Mouse (Mus musculus): ENCODE measurements around the gene Polr3g. TPM values are rescaled to one million over a fixed set of nuclear protein-coding genes. Genes with fewer than 3 reads are reported as not detected.
"Not testable (repeated sequence)": the region's sequence is repeated elsewhere in the genome, so short reads cannot be mapped to it uniquely, and the experiment has no call there.

The Polr3g gene
- total RNA-seq, 2 experiments from 2014 or later, result 2.9 to 5.3 TPM

- TF ChIP-seq CTCF (IDR thresholded peaks at IDR 0.05), result no peak
- Histone ChIP-seq H3K27ac (no peak overlapping the region), H3K4me3 (no peak overlapping the region)
- DNase-seq (ENCODE audit: extremely low spot score in 1 of 2, low spot score in 2 of 2), result no peak
- intact Hi-C loops (cut with DNase I), result loop anchor here (5.0 kb wide), 1 partner anchor 118 kb away; no protein-coding TSS in a partner anchor
Measured at GRCm38 (mm10) chr13:81644047-81644565, 66.7 kb downstream of the Polr3g start.

DNA sequence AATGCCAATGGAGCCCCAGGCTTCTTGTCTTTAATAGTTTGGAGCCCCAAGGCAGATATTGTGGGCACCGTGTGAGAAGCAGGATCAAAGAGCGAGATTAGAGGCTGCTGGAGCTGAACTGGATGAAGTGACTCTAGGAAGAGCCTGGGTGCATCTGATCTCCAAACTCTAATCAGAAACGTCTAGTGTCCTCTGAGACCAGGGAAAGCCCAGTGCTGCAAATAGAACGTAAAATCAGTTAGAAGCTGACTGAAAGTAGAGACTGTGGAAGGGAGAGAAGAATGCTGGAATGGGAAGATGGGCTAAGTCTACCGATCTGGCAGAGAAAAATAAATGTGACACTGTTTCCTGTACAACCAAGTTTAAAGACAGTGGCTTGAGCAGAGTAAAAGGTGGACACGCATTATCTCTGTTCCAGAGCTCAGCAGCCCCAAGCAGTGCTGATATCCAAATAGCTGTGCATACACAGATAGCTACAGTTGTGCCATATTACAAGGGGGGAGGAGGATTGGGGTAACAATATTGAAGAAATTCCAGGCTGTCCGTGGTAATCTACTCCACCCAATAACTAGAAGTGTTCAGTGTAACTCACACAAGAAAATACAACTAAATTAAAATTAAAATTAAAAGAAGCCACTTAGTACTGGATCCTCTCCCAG, 68.2 kb downstream of the Polr3g start:
- no peak for DNase-seq (ENCODE audit: extremely low spot score in 1 of 2, low spot score in 2 of 2)
- no peak overlapping the region for H3K27ac ChIP-seq
- no peak overlapping the region for H3K4me3 ChIP-seq
- TF ChIP-seq CTCF (IDR thresholded peaks at IDR 0.05), result no peak
- intact Hi-C loops (cut with DNase I), result loop anchor here (5.0 kb wide), 1 partner anchor 120 kb away; no protein-coding TSS in a partner anchor

- TF ChIP-seq CTCF (IDR thresholded peaks at IDR 0.05), result peak; percentile 84
- Histone ChIP-seq H3K27ac (no peak overlapping the region), H3K4me3 (no peak overlapping the region)
- peak; percentile 44 to 58 for DNase-seq (ENCODE audit: extremely low spot score in 1 of 2, low spot score in 2 of 2)
- intact Hi-C loops (cut with DNase I), result loop anchor here (1.0 to 5.0 kb wide), 2 partner anchors 121 to 201 kb away; no protein-coding TSS in a partner anchor
Measured at GRCm38 (mm10) chr13:81641289-81642045, 69.3 kb downstream of the Polr3g start.

DNA sequence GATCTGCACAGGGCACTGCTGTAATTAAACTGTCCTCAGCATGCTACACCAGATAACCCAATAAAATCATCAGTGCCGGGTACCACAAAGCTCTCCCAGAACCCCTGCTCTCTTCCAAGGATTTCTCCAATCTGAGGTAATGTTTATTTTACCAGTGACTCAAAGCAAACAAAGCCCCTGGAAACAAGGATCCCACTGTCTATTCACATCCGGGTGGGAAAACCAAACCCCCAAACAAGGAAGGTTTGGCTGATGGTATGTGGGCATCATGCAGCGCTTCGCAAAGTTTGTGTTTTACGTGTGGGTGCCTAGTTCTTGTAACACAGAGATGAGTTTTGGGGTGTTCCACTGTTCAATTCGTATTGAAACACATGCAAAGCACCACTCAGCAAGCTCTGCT, 69.9 kb downstream of the Polr3g start:
- Histone ChIP-seq H3K4me3 (no peak overlapping the region), H3K27ac (no peak overlapping the region)
- no peak for TF ChIP-seq CTCF (IDR thresholded peaks at IDR 0.05)
- DNase-seq (ENCODE audit: extremely low spot score in 1 of 2, low spot score in 2 of 2), result no peak
- intact Hi-C loops (cut with DNase I), result loop anchor here (1.0 to 5.0 kb wide), 2 partner anchors 121 to 201 kb away; no protein-coding TSS in a partner anchor

- H3K27ac ChIP-seq, result no peak overlapping the region
- no peak for DNase-seq (ENCODE audit: extremely low spot score in 1 of 2, low spot score in 2 of 2)
- intact Hi-C loops (cut with DNase I), result loop anchor here (5.0 kb wide), 1 partner anchor 123 kb away; no protein-coding TSS in a partner anchor
- no peak overlapping the region for H3K4me3 ChIP-seq
- TF ChIP-seq CTCF (IDR thresholded peaks at IDR 0.05), result no peak
Measured at GRCm38 (mm10) chr13:81639624-81640023, 71.2 kb downstream of the Polr3g start.

DNA sequence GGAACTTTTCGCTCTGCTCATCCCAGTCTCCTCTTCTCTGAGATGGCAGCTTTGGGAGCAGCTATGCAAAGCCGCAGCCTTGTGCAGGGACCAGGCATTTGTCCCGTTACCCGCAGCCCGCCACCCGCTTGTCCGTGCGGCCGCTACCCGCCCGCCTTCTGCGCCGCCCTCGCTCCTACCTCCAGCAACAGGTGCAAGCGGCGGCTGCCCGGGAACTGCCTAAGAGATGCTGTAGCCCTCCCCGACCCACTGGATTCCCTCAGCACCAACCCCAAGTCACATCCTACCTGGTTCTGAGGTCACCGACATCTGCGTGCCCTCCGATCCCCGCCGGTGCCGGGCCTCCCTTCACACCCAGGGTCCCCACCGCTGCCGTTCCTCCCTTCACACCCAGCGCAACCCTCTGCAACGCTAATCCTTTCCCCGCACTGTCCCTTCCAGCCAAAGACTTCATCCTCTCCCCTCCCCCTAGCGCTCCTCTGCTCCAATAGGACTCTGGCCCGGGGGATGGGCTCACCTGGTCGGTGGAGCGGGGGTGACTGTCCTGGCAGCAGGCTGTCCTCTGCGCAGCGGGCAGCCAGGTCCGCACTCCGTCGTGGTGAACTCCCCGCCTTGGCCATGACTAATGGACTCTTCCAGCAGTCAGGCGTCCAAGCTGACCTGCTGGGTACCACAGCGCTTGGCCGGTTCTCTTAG, 77.9 kb downstream of the Polr3g start, which contains the start of gene Adgrv1:
Adgrv1 (minus strand) TSS at position 435 of the 696 bp plus-strand sequence.
- H3K4me3 ChIP-seq, result peak within 1 kb of the TSS; percentile 49
- intact Hi-C loops (cut with DNase I), result no loop called here
- DNase-seq (ENCODE audit: extremely low spot score in 1 of 2, low spot score in 2 of 2), result peak; percentile 32 to 52
- H3K27ac ChIP-seq, result no peak within 1 kb of the TSS
- no peak for TF ChIP-seq CTCF (IDR thresholded peaks at IDR 0.05)

- no peak for TF ChIP-seq CTCF (IDR thresholded peaks at IDR 0.05)
- H3K4me3 ChIP-seq, result no peak overlapping the region
- no peak for DNase-seq (ENCODE audit: extremely low spot score in 1 of 2, low spot score in 2 of 2)
- intact Hi-C loops (cut with DNase I), result no loop called here
- no peak overlapping the region for H3K27ac ChIP-seq
Measured at GRCm38 (mm10) chr13:81630566-81630965, 80.2 kb downstream of the Polr3g start.

- intact Hi-C loops (cut with DNase I), result no loop called here
- Histone ChIP-seq H3K27ac (no peak overlapping the region), H3K4me3 (no peak overlapping the region)
- TF ChIP-seq CTCF (IDR thresholded peaks at IDR 0.05), result no peak
- no peak for DNase-seq (ENCODE audit: extremely low spot score in 1 of 2, low spot score in 2 of 2)
Measured at GRCm38 (mm10) chr13:81629395-81629794, 81.4 kb downstream of the Polr3g start.

DNA sequence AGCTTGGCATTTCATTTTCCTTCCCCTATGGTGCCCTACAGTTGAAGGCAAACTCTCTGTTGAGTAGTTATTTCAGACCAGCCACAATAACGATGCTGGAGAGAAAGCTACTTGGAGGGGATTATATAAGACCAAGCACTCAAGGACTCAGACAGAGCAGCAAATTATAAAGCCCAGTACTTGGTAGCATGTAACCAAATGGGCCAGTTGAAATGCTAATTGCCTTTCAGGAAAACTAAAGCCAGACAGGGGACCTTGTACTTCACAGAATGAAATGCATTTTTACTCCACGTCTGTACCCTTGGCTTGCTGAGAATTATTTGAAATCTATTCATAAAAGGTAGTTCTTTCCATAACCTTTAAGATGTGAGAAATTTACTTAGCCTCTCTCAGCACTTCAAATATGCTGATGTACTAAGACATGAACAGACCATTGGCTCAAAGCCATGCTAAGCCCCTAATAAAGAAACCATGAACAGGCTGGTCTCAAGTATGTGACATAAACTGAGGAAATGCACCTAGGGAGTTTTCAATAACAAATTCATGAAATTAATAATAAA, 82.1 kb downstream of the Polr3g start:
- no peak for TF ChIP-seq CTCF (IDR thresholded peaks at IDR 0.05)
- no peak overlapping the region for H3K27ac ChIP-seq
- H3K4me3 ChIP-seq, result no peak overlapping the region
- DNase-seq (ENCODE audit: extremely low spot score in 1 of 2, low spot score in 2 of 2), result no peak
- intact Hi-C loops (cut with DNase I), result no loop called here

DNA sequence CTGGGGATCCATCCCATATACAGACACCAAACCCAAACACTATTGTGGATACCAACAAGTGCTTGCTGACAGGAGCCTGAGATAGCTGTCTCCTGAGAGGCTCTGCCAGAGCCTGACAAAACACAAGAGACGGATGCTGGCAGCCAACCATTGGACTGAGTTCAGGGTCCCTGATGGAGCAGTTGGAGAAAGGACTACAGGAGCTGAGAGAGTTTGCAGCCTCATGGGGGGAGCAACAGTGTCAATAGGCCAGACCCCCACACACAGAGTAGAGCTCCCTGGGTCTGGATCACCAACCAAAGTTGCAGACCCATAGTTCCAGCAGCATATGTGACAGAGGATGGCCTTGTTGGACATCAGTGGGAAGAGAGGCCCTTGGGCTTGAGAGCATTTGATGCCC, 83.0 kb downstream of the Polr3g start:
- H3K27ac ChIP-seq; intact Hi-C loops (cut with DNase I); DNase-seq (ENCODE audit: extremely low spot score in 1 of 2, low spot score in 2 of 2): not testable (repeated sequence)

More for the DNA sequence above, 83.0 kb downstream of the Polr3g start:
- not testable (repeated sequence) for H3K4me3 ChIP-seq

Other genes with a start within 250 kb of the Polr3g start
- gene Adgrv1, start 77.9 kb downstream of the Polr3g start, total RNA-seq (2021), result 1 to 10 TPM; 1.4 to 1.6 TPM
- 10 to 100 TPM; 12.1 TPM for gene Lysmd3, start 53.4 kb downstream of the Polr3g start, total RNA-seq (2021)
- 10 to 100 TPM; 19.5 to 21.7 TPM for gene Mblac2, start 328 bp upstream of the Polr3g start, total RNA-seq (2021)
- gene Cetn3, start 72.1 kb upstream of the Polr3g start, total RNA-seq (2021), result 100 to 1,000 TPM; 110 to 118 TPM

All from left cerebral cortex, adult 2 months (tissue).